Mouse (Mus musculus) embryonic facial prominence, embryonic 10.5 days (tissue): ENCODE measurements at regions not wholly inside any gene's neighbourhood (a gene's known extent, or its start where the extent isn't known, plus 50 kb on each side); places are given as distances from the start of the nearest gene placed in this dataset.

ENCODE experiments used
- DNase-seq: peaks from one replicate; pipeline ENCODE4 v3.0.0-alpha.2; 2017; ENCODE audit warnings: low spot score
- H3K27ac ChIP-seq: fragments of 300-500 bp; sonication (generic); replicated peaks from 2 replicates; pipeline ENCODE4 v1.5.1; 2016; ENCODE audit warnings: mild to moderate bottlenecking
- H3K27me3 ChIP-seq: fragments of 300-500 bp; sonication (generic); replicated peaks from 2 replicates; pipeline ENCODE4 v1.6.1; 2016; ENCODE audit warnings: low read depth, mild to moderate bottlenecking; ENCODE audit not compliant: poor library complexity, severe bottlenecking
- H3K36me3 ChIP-seq: fragments of 300-500 bp; sonication (generic); replicated peaks from 2 replicates; pipeline ENCODE4 v1.6.1; 2016; ENCODE audit warnings: mild to moderate bottlenecking, moderate library complexity
- H3K4me1 ChIP-seq: fragments of 300-500 bp; sonication (generic); 2 replicates; pipeline ENCODE4 v1.6.1; 2016
- H3K4me3 ChIP-seq: fragments of 300-500 bp; sonication (generic); 2 replicates; pipeline ENCODE4 v1.5.1; 2016; ENCODE audit warnings: mild to moderate bottlenecking, moderate library complexity
- H3K9me3 ChIP-seq: fragments of 300-500 bp; sonication (generic); 2 replicates; pipeline ENCODE4 v1.6.1; 2016; ENCODE audit warnings: mild to moderate bottlenecking
- WGBS: fragments of 180-500 bp; shearing (Covaris S2); methylation state at CpG from one replicate; pipeline ENCODE4 v1.1.7; 2016; 5-methylcytosine and 5-hydroxymethylcytosine counted together

GRCm38 (mm10) chr2:171331529-171331928 lies 599.9 kb downstream of the Dok5 start:
- H3K4me1 ChIP-seq, result peaks cover 19% of the 10 kb centered on the region
- no peak overlapping the region for H3K4me3 ChIP-seq
- H3K36me3 ChIP-seq, result no peaks in the 10 kb centered on the region
- no peaks in the 10 kb centered on the region for H3K27me3 ChIP-seq
- 94% methylated on average over 3 of the region's 3 CpGs for WGBS
- H3K27ac ChIP-seq, result no peak overlapping the region
- peaks cover 3% of the 10 kb centered on the region; the same call in 1 of the 2 replicates for H3K9me3 ChIP-seq
- no peak for DNase-seq

GRCm38 (mm10) chr2:171326909-171327308 lies 595.3 kb downstream of the Dok5 start:
- H3K27ac ChIP-seq, result no peak overlapping the region
- H3K9me3 ChIP-seq, result no peaks in the 10 kb centered on the region
- no peak overlapping the region for H3K4me3 ChIP-seq
- DNase-seq, result no peak
- 84% methylated on average over 3 of the region's 3 CpGs for WGBS
- H3K36me3 ChIP-seq, result no peaks in the 10 kb centered on the region
- H3K27me3 ChIP-seq, result no peaks in the 10 kb centered on the region
- no peaks in the 10 kb centered on the region for H3K4me1 ChIP-seq

GRCm38 (mm10) chr2:171308486-171308885 lies 576.9 kb downstream of the Dok5 start:
- WGBS, result 75% methylated on average over 4 of the region's 4 CpGs
- no peak overlapping the region for H3K4me3 ChIP-seq
- DNase-seq, result no peak

GRCm38 (mm10) chr2:171306000-171306399 lies 574.4 kb downstream of the Dok5 start:
- Histone ChIP-seq H3K9me3 (no peaks in the 10 kb centered on the region), H3K4me1 (peaks cover 8% of the 10 kb centered on the region), H3K4me3 (no peak overlapping the region), H3K36me3 (no peaks in the 10 kb centered on the region), H3K27ac (no peak overlapping the region), H3K27me3 (no peaks in the 10 kb centered on the region)
- WGBS, result 61% methylated on average over 12 of the region's 12 CpGs
- peak; percentile 46 for DNase-seq

More at GRCm38 (mm10) chr2:171308486-171308885, 576.9 kb downstream of the Dok5 start:
- Histone ChIP-seq H3K27ac (no peak overlapping the region), H3K27me3 (no peaks in the 10 kb centered on the region), H3K9me3 (no peaks in the 10 kb centered on the region), H3K4me1 (peaks cover 8% of the 10 kb centered on the region), H3K36me3 (no peaks in the 10 kb centered on the region)

- Histone ChIP-seq H3K36me3 (no peaks in the 10 kb centered on the region), H3K27me3 (no peaks in the 10 kb centered on the region), H3K4me3 (no peak overlapping the region), H3K27ac (no peak overlapping the region), H3K4me1 (no peaks in the 10 kb centered on the region), H3K9me3 (no peaks in the 10 kb centered on the region)
- 44% methylated on average over 5 of the region's 5 CpGs for WGBS
- no peak for DNase-seq
These were observed 566.9 kb downstream of the Dok5 start for GRCm38 (mm10) chr2:171298519-171298918.

- WGBS, result 91% methylated on average over 5 of the region's 5 CpGs
- Histone ChIP-seq H3K36me3 (no peaks in the 10 kb centered on the region), H3K27ac (no peak overlapping the region), H3K4me1 (no peaks in the 10 kb centered on the region), H3K4me3 (no peak overlapping the region), H3K9me3 (no peaks in the 10 kb centered on the region), H3K27me3 (no peaks in the 10 kb centered on the region)
- no peak for DNase-seq
These were observed 564.0 kb downstream of the Dok5 start for GRCm38 (mm10) chr2:171295603-171296002.

- Histone ChIP-seq H3K27me3 (no peaks in the 10 kb centered on the region), H3K4me1 (no peaks in the 10 kb centered on the region), H3K36me3 (no peaks in the 10 kb centered on the region), H3K27ac (no peak overlapping the region), H3K4me3 (no peak overlapping the region), H3K9me3 (no peaks in the 10 kb centered on the region)
- DNase-seq, result no peak
These were observed 561.0 kb downstream of the Dok5 start for GRCm38 (mm10) chr2:171292579-171292978.

- Histone ChIP-seq H3K27me3 (no peaks in the 10 kb centered on the region), H3K9me3 (peaks cover 6% of the 10 kb centered on the region; the same call in 1 of the 2 replicates), H3K4me1 (peaks cover 14% of the 10 kb centered on the region), H3K27ac (no peak overlapping the region), H3K4me3 (no peak overlapping the region), H3K36me3 (no peaks in the 10 kb centered on the region)
- DNase-seq, result peak; percentile 13
- 24% methylated on average over 6 of the region's 6 CpGs for WGBS
These were observed 554.2 kb downstream of the Dok5 start for GRCm38 (mm10) chr2:171285719-171286394.

GRCm38 (mm10) chr2:171280132-171280531 lies 548.5 kb downstream of the Dok5 start:
- Histone ChIP-seq H3K36me3 (no peaks in the 10 kb centered on the region), H3K27ac (no peak overlapping the region), H3K9me3 (peaks cover 6% of the 10 kb centered on the region; the same call in 1 of the 2 replicates), H3K4me1 (no peaks in the 10 kb centered on the region), H3K4me3 (no peak overlapping the region), H3K27me3 (no peaks in the 10 kb centered on the region)
- peak; percentile 43 for DNase-seq
- 72% methylated on average over 3 of the region's 3 CpGs for WGBS

GRCm38 (mm10) chr2:171279319-171279718 lies 547.7 kb downstream of the Dok5 start:
- Histone ChIP-seq H3K36me3 (no peaks in the 10 kb centered on the region), H3K9me3 (peaks cover 6% of the 10 kb centered on the region; the same call in 1 of the 2 replicates), H3K27me3 (no peaks in the 10 kb centered on the region), H3K4me1 (no peaks in the 10 kb centered on the region), H3K27ac (no peak overlapping the region), H3K4me3 (no peak overlapping the region)
- DNase-seq, result no peak
- 85% methylated on average over 3 of the region's 3 CpGs for WGBS

GRCm38 (mm10) chr2:171253194-171253593 lies 521.6 kb downstream of the Dok5 start:
- no peaks in the 10 kb centered on the region for H3K9me3 ChIP-seq
- no peaks in the 10 kb centered on the region for H3K27me3 ChIP-seq
- WGBS, result 63% methylated on average over 10 of the region's 10 CpGs
- no peak overlapping the region for H3K4me3 ChIP-seq
- peak; percentile 11 for DNase-seq
- no peak overlapping the region for H3K27ac ChIP-seq
- H3K4me1 ChIP-seq, result peaks cover 8% of the 10 kb centered on the region; the same call in 1 of the 2 replicates
- no peaks in the 10 kb centered on the region for H3K36me3 ChIP-seq

GRCm38 (mm10) chr2:171245391-171245790 lies 513.8 kb downstream of the Dok5 start:
- H3K4me3 ChIP-seq, result no peak overlapping the region
- DNase-seq, result no peak
- no peaks in the 10 kb centered on the region for H3K9me3 ChIP-seq
- H3K36me3 ChIP-seq, result no peaks in the 10 kb centered on the region
- no peaks in the 10 kb centered on the region for H3K27me3 ChIP-seq
- no peaks in the 10 kb centered on the region for H3K4me1 ChIP-seq
- H3K27ac ChIP-seq, result no peak overlapping the region
- WGBS, result 75% methylated on average over 4 of the region's 4 CpGs

- Histone ChIP-seq H3K27ac (no peak overlapping the region), H3K36me3 (no peaks in the 10 kb centered on the region), H3K9me3 (no peaks in the 10 kb centered on the region), H3K4me1 (no peaks in the 10 kb centered on the region), H3K27me3 (no peaks in the 10 kb centered on the region), H3K4me3 (no peak overlapping the region)
- DNase-seq, result no peak
- 69% methylated on average over 5 of the region's 5 CpGs for WGBS
These were observed 510.7 kb downstream of the Dok5 start for GRCm38 (mm10) chr2:171242356-171242755.
